Mouse (Mus musculus): ENCODE measurements around the gene C1rl. TPM values are rescaled to one million over a fixed set of nuclear protein-coding genes. Genes with fewer than 3 reads are reported as not detected.
"Not testable (repeated sequence)": the region's sequence is repeated elsewhere in the genome, so short reads cannot be mapped to it uniquely, and the experiment has no call there.

The C1rl gene
- polyA plus RNA-seq, 1 experiment, result 0.61 TPM

GRCm38 (mm10) chr6:124472801-124473200 lies 20.1 kb upstream of the C1rl start:
- Histone ChIP-seq H3K27me3 (ENCODE audit: control insufficient read depth, insufficient read depth, low read length) (no peaks in the 10 kb centered on the region), H3K4me3 (ENCODE audit: low read depth, low read length) (no peak overlapping the region), H3K4me1 (ENCODE audit: control insufficient read depth, insufficient read depth, insufficient read length, low read length) (peaks cover 1% of the 10 kb centered on the region), H3K27ac (ENCODE audit: insufficient read depth, low read depth, low read length) (no peak overlapping the region), H3K36me3 (ENCODE audit: control insufficient read depth, insufficient read depth, low read length) (no peaks in the 10 kb centered on the region)
- WGBS, result 31% methylated on average over 6 of the region's 6 CpGs
- TF ChIP-seq POLR2A (IDR thresholded peaks at IDR 0.05; ENCODE audit: low read depth, low read length) (no peak), CTCF (IDR thresholded peaks at IDR 0.05; ENCODE audit: extremely low read depth, insufficient read length, insufficient replicate concordance, low read depth, low read length) (peak; percentile 88; the same call in 1 of the 2 replicates)

DNA sequence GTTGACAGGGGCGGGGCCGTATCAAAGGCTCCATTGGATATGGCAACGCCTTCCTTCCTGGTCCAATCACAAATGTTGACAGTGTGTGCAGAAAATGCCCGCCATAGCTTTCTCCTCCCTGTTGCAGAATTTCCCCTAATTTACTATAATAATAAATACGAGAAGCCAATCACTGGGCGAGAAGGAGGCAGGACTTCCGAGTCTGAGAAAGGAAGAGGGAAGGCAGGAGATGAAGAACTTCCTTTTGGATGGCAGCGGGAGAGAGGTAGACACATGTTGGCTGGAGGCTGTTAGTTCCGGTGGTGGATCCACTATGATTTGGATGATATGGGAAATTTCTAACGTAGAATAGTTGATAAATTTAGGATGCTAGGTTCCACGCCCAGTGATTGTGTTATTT lies 18.3 kb upstream of the C1rl start:
- Histone ChIP-seq H3K4me1 (ENCODE audit: control insufficient read depth, insufficient read depth, insufficient read length, low read length) (peaks cover 13% of the 10 kb centered on the region), H3K27ac (ENCODE audit: insufficient read depth, low read depth, low read length) (no peak overlapping the region), H3K36me3 (ENCODE audit: control insufficient read depth, insufficient read depth, low read length) (no peaks in the 10 kb centered on the region), H3K27me3 (ENCODE audit: control insufficient read depth, insufficient read depth, low read length) (no peaks in the 10 kb centered on the region), H3K4me3 (ENCODE audit: low read depth, low read length) (no peak overlapping the region)
- 66% methylated on average over 11 of the region's 11 CpGs for WGBS
- TF ChIP-seq CTCF (IDR thresholded peaks at IDR 0.05; ENCODE audit: extremely low read depth, insufficient read length, insufficient replicate concordance, low read depth, low read length) (no peak), POLR2A (IDR thresholded peaks at IDR 0.05; ENCODE audit: low read depth, low read length) (no peak)

GRCm38 (mm10) chr6:124475335-124476075 lies 17.4 kb upstream of the C1rl start:
- not testable (repeated sequence) for H3K27me3 ChIP-seq (ENCODE audit: control insufficient read depth, insufficient read depth, low read length); H3K27ac ChIP-seq (ENCODE audit: insufficient read depth, low read depth, low read length); H3K36me3 ChIP-seq (ENCODE audit: control insufficient read depth, insufficient read depth, low read length); H3K4me3 ChIP-seq (ENCODE audit: low read depth, low read length)
- H3K4me1 ChIP-seq (ENCODE audit: control insufficient read depth, insufficient read depth, insufficient read length, low read length), result peaks cover 13% of the 10 kb centered on the region
- 82% methylated on average over 8 of the region's 11 CpGs for WGBS

DNA sequence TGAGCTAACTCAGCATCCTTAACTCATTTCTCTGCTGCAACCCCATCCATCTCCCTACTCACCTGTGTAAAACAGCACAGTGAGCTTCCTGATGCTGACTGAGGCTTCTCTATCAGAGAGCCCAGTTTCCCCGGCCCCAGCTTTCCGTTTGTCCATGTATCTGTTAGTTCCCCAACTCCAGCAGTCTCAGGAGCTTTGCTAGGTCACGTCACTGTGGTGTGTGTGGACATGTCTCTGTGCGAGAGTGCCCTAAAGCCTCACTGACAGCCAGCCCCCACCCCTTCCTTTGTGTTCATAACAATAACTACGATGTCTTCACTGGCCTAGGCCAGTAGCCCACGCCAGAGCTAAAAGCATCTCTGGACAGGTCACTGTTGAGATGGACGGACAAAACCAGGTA lies 16.7 kb upstream of the C1rl start:
- WGBS, result 95% methylated on average over 7 of the region's 7 CpGs
- Histone ChIP-seq H3K27me3 (ENCODE audit: control insufficient read depth, insufficient read depth, low read length) (no peaks in the 10 kb centered on the region), H3K27ac (ENCODE audit: insufficient read depth, low read depth, low read length) (no peak overlapping the region), H3K4me3 (ENCODE audit: low read depth, low read length) (no peak overlapping the region), H3K36me3 (ENCODE audit: control insufficient read depth, insufficient read depth, low read length) (no peaks in the 10 kb centered on the region), H3K4me1 (ENCODE audit: control insufficient read depth, insufficient read depth, insufficient read length, low read length) (peaks cover 17% of the 10 kb centered on the region)
- no peak for TF ChIP-seq POLR2A (IDR thresholded peaks at IDR 0.05; ENCODE audit: low read depth, low read length)
- TF ChIP-seq CTCF (IDR thresholded peaks at IDR 0.05; ENCODE audit: extremely low read depth, insufficient read length, insufficient replicate concordance, low read depth, low read length), result no peak

GRCm38 (mm10) chr6:124476796-124477195 lies 16.1 kb upstream of the C1rl start:
- WGBS, result 85% methylated on average over 11 of the region's 11 CpGs
- H3K27ac ChIP-seq (ENCODE audit: insufficient read depth, low read depth, low read length), result no peak overlapping the region
- no peak overlapping the region for H3K4me3 ChIP-seq (ENCODE audit: low read depth, low read length)
- H3K27me3 ChIP-seq (ENCODE audit: control insufficient read depth, insufficient read depth, low read length), result no peaks in the 10 kb centered on the region
- no peaks in the 10 kb centered on the region for H3K36me3 ChIP-seq (ENCODE audit: control insufficient read depth, insufficient read depth, low read length)
- peaks cover 20% of the 10 kb centered on the region for H3K4me1 ChIP-seq (ENCODE audit: control insufficient read depth, insufficient read depth, insufficient read length, low read length)
- no peak for TF ChIP-seq POLR2A (IDR thresholded peaks at IDR 0.05; ENCODE audit: low read depth, low read length)
- TF ChIP-seq CTCF (IDR thresholded peaks at IDR 0.05; ENCODE audit: extremely low read depth, insufficient read length, insufficient replicate concordance, low read depth, low read length), result no peak

DNA sequence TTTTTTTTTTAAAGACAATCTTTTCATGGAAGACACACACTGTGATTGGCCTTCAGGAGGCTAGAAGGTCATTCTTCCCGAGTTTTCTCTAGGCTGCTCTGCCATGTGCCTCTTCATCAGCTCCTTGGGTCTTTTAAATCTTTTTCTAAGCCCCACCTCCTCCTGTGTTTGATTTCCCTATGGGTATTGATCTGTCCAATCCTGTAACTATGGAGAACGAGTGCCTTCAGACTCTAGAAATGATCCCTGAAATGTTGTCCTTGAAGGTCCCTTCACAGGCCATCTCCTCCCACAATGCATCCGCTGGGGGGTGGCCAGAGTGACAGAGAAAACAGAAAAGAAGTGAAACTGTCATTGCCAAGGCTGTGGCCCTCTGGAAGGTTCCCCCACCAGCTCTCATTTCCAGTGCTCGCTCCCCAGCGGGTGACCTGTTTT lies 15.7 kb upstream of the C1rl start:
- H3K27me3 ChIP-seq (ENCODE audit: control insufficient read depth, insufficient read depth, low read length), result no peaks in the 10 kb centered on the region
- no peaks in the 10 kb centered on the region for H3K36me3 ChIP-seq (ENCODE audit: control insufficient read depth, insufficient read depth, low read length)
- H3K4me1 ChIP-seq (ENCODE audit: control insufficient read depth, insufficient read depth, insufficient read length, low read length), result peaks cover 20% of the 10 kb centered on the region
- WGBS, result 52% methylated on average over 5 of the region's 5 CpGs
- no peak for TF ChIP-seq POLR2A (IDR thresholded peaks at IDR 0.05; ENCODE audit: low read depth, low read length)
- H3K4me3 ChIP-seq (ENCODE audit: low read depth, low read length), result no peak overlapping the region
- peak overlapping the region; percentile 80 for H3K27ac ChIP-seq (ENCODE audit: insufficient read depth, low read depth, low read length)

DNA sequence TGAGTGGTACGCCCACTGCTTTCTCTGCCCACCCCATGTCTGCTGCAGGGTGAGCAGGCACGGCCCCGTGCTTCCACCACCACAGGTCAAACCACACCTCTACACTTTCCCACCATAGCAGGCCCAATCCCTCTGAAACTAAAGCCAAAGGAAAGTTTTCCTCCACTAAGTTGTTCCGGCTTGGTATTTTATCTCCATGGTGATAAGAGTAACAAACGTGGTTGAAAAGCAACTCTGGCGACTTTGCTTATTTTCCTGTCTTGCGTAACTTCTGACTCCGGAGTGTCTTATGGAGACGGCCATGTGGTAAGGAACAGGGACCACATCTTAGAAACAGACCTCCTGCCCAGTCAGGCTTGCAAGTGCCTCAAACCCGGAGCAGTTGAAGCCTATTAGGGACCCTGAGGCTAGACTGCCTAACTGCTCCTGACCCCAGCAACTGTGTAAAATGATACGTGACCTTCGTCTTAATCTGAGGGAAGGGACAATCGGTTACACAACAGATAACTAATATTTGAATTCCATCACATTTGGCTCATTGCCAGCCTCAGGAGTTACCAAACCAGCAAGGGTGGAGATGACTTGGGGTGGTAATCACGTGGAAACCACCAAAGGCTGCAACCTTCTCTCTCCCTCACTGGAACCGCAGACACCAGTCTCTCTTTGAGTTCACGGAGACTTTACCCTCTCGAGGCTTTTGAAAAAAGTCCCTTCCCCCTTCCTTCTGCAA lies 14.8 kb upstream of the C1rl start:
- Histone ChIP-seq H3K4me1 (ENCODE audit: control insufficient read depth, insufficient read depth, insufficient read length, low read length) (peaks cover 26% of the 10 kb centered on the region), H3K36me3 (ENCODE audit: control insufficient read depth, insufficient read depth, low read length) (no peaks in the 10 kb centered on the region), H3K4me3 (ENCODE audit: low read depth, low read length) (peak overlapping the region; percentile 4), H3K27me3 (ENCODE audit: control insufficient read depth, insufficient read depth, low read length) (no peaks in the 10 kb centered on the region), H3K27ac (ENCODE audit: insufficient read depth, low read depth, low read length) (peak overlapping the region; percentile 80)
- 8% methylated on average over 17 of the region's 17 CpGs for WGBS
- TF ChIP-seq CTCF (IDR thresholded peaks at IDR 0.05; ENCODE audit: extremely low read depth, insufficient read length, insufficient replicate concordance, low read depth, low read length), result no peak
- TF ChIP-seq POLR2A (IDR thresholded peaks at IDR 0.05; ENCODE audit: low read depth, low read length), result no peak

All from small intestine, adult 2 months (tissue).